Mouse (Mus musculus) ES-Bruce4 (cell line): ENCODE results near the gene Txk. TPM values are rescaled to one million over a fixed set of nuclear protein-coding genes. Genes with fewer than 3 reads are reported as not detected.
A peak's percentile ranks its signal among the peaks of the same experiment; 100 is the strongest.

Source experiments
- H3K27ac ChIP-seq: 2 replicates; pipeline ENCODE4 v1.5.1; 2012; ENCODE audit warnings: low read length, inconsistent platforms; ENCODE audit not compliant: insufficient read depth
- H3K27me3 ChIP-seq: 2 replicates; pipeline ENCODE4 v1.6.1; 2012; ENCODE audit warnings: mild to moderate bottlenecking, low read length, inconsistent platforms; ENCODE audit not compliant: control insufficient read depth, poor library complexity, insufficient read depth, severe bottlenecking
- H3K36me3 ChIP-seq: 2 replicates; pipeline ENCODE4 v1.6.1; 2012; ENCODE audit warnings: inconsistent platforms, mild to moderate bottlenecking, low read length, moderate library complexity; ENCODE audit not compliant: control insufficient read depth, poor library complexity, insufficient read depth, severe bottlenecking
- H3K4me1 ChIP-seq: one replicate; pipeline ENCODE4 v1.8.1; 2011; ENCODE audit warnings: low read length; ENCODE audit not compliant: control insufficient read depth, insufficient read depth
- H3K4me3 ChIP-seq: 2 replicates; pipeline ENCODE4 v1.5.1; 2011; ENCODE audit warnings: low read depth, mild to moderate bottlenecking, low read length
- H3K9ac ChIP-seq: 2 replicates; pipeline ENCODE4 v1.6.1; 2012; ENCODE audit warnings: low read depth, mild to moderate bottlenecking, inconsistent platforms; ENCODE audit not compliant: poor library complexity, severe bottlenecking
- H3K9me3 ChIP-seq: replicated peaks from 2 replicates; pipeline ENCODE4 v1.6.1; 2012; ENCODE audit warnings: mild to moderate bottlenecking, low read length, inconsistent platforms; ENCODE audit not compliant: control insufficient read depth, poor library complexity, insufficient read depth, severe bottlenecking
- CTCF ChIP-seq: IDR thresholded peaks from one replicate; pipeline ENCODE4 v1.8.1; 2011; ENCODE audit warnings: low read depth, low read length
- EP300 ChIP-seq: IDR thresholded peaks from 2 replicates; pipeline ENCODE4 v1.6.1; 2011; ENCODE audit warnings: low read depth, low read length; ENCODE audit not compliant: insufficient read depth
- POLR2A ChIP-seq: IDR thresholded peaks from one replicate; pipeline ENCODE4 v1.8.1; 2011; ENCODE audit warnings: low read length; ENCODE audit not compliant: insufficient read depth
- polyA plus RNA-seq: library from polyadenylated mRNA; stranded (reverse); fragments of >200 nt; gene quantifications from 2 replicates; pipeline ENCODE4 v1.2.4, GENCODE M21; 2011; ENCODE audit warnings: low read depth; ENCODE audit not compliant: missing spikeins, insufficient read depth, insufficient read length

Gene Txk
- polyA plus RNA-seq, 1 experiment: not detected

- no peaks in the 10 kb centered on the region for H3K36me3 ChIP-seq
- H3K9me3 ChIP-seq: no peaks in the 10 kb centered on the region
- H3K4me1 ChIP-seq: no peaks in the 10 kb centered on the region
- no peak overlapping the region for H3K4me3 ChIP-seq
- H3K27me3 ChIP-seq: no peaks in the 10 kb centered on the region
- TF ChIP-seq EP300 (no peak), POLR2A (no peak), CTCF (no peak)
- H3K9ac ChIP-seq: no peak overlapping the region
- no peak overlapping the region for H3K27ac ChIP-seq
Measured at GRCm38 (mm10) chr5:72732885-72733284, 19.7 kb downstream of the Txk start.

GRCm38 (mm10) chr5:72725404-72725803 lies 27.2 kb downstream of the Txk start:
- Histone ChIP-seq H3K36me3 (no peaks in the 10 kb centered on the region), H3K27me3 (no peaks in the 10 kb centered on the region), H3K4me3 (no peak overlapping the region), H3K4me1 (no peaks in the 10 kb centered on the region), H3K9ac (no peak overlapping the region), H3K9me3 (no peaks in the 10 kb centered on the region), H3K27ac (no peak overlapping the region)
- no peak for TF ChIP-seq POLR2A
- no peak for TF ChIP-seq CTCF
- TF ChIP-seq EP300: no peak

- no peak overlapping the region for H3K9ac ChIP-seq
- H3K4me3 ChIP-seq: no peak overlapping the region
- TF ChIP-seq EP300: no peak
- TF ChIP-seq CTCF: no peak
- TF ChIP-seq POLR2A: no peak
- H3K9me3 ChIP-seq: no peaks in the 10 kb centered on the region
- H3K36me3 ChIP-seq: no peaks in the 10 kb centered on the region
- H3K27me3 ChIP-seq: no peaks in the 10 kb centered on the region
- no peak overlapping the region for H3K27ac ChIP-seq
- H3K4me1 ChIP-seq: no peaks in the 10 kb centered on the region
Measured at GRCm38 (mm10) chr5:72723429-72723828, 29.1 kb downstream of the Txk start.

GRCm38 (mm10) chr5:72720587-72720986 lies 32.0 kb downstream of the Txk start:
- Histone ChIP-seq H3K36me3 (no peaks in the 10 kb centered on the region), H3K27ac (no peak overlapping the region), H3K9ac (no peak overlapping the region), H3K4me3 (no peak overlapping the region), H3K27me3 (no peaks in the 10 kb centered on the region), H3K9me3 (no peaks in the 10 kb centered on the region), H3K4me1 (no peaks in the 10 kb centered on the region)
- TF ChIP-seq POLR2A: no peak
- peak; percentile 37 for TF ChIP-seq CTCF

- no peaks in the 10 kb centered on the region for H3K4me1 ChIP-seq
- H3K4me3 ChIP-seq: no peak overlapping the region
- no peak overlapping the region for H3K9ac ChIP-seq
- no peaks in the 10 kb centered on the region for H3K9me3 ChIP-seq
- no peaks in the 10 kb centered on the region for H3K27me3 ChIP-seq
- TF ChIP-seq EP300 (no peak), CTCF (peak; percentile 24)
- H3K27ac ChIP-seq: no peak overlapping the region
- H3K36me3 ChIP-seq: no peaks in the 10 kb centered on the region
Measured at GRCm38 (mm10) chr5:72710572-72711278, 41.9 kb downstream of the Txk start.

- Histone ChIP-seq H3K9ac (no peak overlapping the region), H3K27me3 (no peaks in the 10 kb centered on the region), H3K9me3 (0 out of 2 replicates have a peak, but pooled peaks cover 2% of the 10 kb centered on the region), H3K36me3 (no peaks in the 10 kb centered on the region), H3K4me3 (no peak overlapping the region), H3K4me1 (no peaks in the 10 kb centered on the region), H3K27ac (no peak overlapping the region)
- TF ChIP-seq EP300 (no peak), POLR2A (no peak)
Measured at GRCm38 (mm10) chr5:72709976-72710375, 42.6 kb downstream of the Txk start.
